Mouse (Mus musculus): ENCODE data around the gene Smyd1.

DNA sequence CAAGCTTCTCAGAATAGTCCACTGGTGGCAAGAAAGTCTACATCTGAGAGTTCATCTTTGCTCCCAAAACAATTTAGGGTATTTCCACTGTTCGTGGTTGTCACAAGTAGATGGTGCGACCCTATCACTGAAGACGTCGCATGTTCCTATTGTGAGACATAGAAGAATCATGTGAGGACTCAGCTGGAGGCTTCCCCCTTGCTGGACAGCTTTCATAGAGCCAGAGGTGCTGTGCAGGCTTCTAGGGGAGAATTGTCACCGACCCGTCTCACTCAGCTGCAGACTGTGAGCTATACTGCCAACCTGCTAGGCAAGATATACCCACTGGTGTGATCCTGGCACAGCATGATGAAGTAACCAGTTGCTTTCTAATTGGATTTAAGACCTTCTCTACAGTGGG lies 30.2 kb upstream of the Smyd1 start:
- no peak for TF ChIP-seq CTCF (conservative IDR thresholded peaks at IDR 0.05 in 1 of 2, IDR thresholded peaks at IDR 0.05 in 1 of 2; ENCODE audit: low read depth in 2 of 2, low read length in 2 of 2)
- no peak for TF ChIP-seq POLR2AphosphoS2 (IDR thresholded peaks at IDR 0.05; ENCODE audit: low read depth, low read length)
- TF ChIP-seq UBTF (IDR thresholded peaks at IDR 0.05; ENCODE audit: low read depth, low read length) = no peak
